Mouse (Mus musculus): ENCODE data around the gene Syngap1.
"Not testable (repeated sequence)": the region's sequence is repeated elsewhere in the genome, so short reads cannot be mapped to it uniquely, and the experiment has no call there.

The Syngap1 gene

DNA sequence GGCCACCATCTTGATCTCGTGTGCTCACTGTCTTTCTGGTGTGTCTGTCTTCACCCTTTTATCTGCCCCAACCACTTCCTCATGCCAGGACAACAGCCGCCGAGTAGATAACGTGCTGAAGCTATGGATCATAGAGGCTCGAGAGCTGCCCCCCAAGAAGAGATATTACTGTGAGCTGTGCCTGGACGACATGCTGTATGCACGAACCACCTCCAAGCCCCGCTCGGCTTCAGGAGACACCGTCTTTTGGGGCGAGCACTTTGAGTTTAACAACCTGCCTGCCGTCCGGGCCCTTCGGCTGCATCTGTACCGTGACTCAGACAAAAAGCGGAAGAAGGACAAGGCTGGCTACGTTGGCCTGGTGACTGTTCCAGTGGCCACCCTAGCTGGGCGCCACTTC, 15.8 kb downstream of the Syngap1 start:
- DNase-seq (ENCODE audit: low spot score), result no peak

- no peak for DNase-seq (ENCODE audit: low spot score)
Measured at GRCm38 (mm10) chr17:26957872-26958271, 16.8 kb downstream of the Syngap1 start.

DNA sequence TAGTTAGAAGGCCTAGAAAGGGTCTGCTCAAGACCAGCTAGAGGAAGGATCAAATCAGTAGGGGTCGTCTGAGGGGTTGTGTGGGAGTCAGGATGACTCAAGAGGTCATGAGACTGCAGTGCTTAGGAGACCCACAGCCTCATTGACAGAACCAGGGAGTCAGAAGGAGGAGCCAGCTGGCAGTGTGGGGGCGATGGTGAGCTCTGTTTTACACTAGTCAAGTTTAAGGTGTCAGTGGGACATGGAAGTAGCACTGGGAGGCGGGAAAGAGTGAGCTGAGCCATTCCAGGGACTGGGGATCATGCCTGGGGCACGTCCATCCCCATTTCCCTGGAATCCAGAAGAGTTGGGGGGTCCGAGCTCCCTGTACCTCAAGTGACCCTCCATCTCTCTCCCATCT, 17.8 kb downstream of the Syngap1 start:
- DNase-seq (ENCODE audit: low spot score), result no peak

GRCm38 (mm10) chr17:26959815-26960214, 18.8 kb downstream of the Syngap1 start:
- DNase-seq (ENCODE audit: low spot score), result no peak

GRCm38 (mm10) chr17:26961572-26962240, 20.7 kb downstream of the Syngap1 start:
- DNase-seq (ENCODE audit: low spot score), result no peak

GRCm38 (mm10) chr17:26966993-26967392, 25.9 kb downstream of the Syngap1 start:
- DNase-seq (ENCODE audit: low spot score), result no peak

GRCm38 (mm10) chr17:26967477-26967876, 26.4 kb downstream of the Syngap1 start:
- DNase-seq (ENCODE audit: low spot score), result no peak

- no peak for DNase-seq (ENCODE audit: low spot score)
Measured at GRCm38 (mm10) chr17:26968200-26968611, 27.2 kb downstream of the Syngap1 start.

DNA sequence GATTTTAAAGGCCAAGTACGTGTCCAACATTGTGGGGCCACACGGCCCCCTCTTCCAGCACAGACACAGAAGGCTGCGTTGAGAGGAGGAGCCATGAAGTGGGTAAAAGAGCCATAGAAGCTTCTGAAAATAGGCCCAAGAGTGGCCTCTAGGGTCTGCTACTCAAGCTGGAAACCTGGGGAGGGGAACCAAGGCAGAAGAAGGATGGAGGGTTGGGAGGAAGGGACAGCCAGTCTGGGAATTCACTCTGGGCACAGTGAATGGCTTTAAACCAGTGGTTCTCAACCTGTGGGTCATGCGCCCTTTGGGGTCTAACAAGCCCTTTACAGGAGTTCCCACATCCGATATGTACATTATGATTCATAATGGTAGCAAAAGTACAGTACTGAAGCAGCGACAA, 28.2 kb downstream of the Syngap1 start:
- no peak for DNase-seq (ENCODE audit: low spot score)

GRCm38 (mm10) chr17:26970221-26970620, 29.2 kb downstream of the Syngap1 start:
- DNase-seq (ENCODE audit: low spot score), result no peak

GRCm38 (mm10) chr17:26971247-26971905, 30.3 kb downstream of the Syngap1 start:
- DNase-seq (ENCODE audit: low spot score), result no peak

DNA sequence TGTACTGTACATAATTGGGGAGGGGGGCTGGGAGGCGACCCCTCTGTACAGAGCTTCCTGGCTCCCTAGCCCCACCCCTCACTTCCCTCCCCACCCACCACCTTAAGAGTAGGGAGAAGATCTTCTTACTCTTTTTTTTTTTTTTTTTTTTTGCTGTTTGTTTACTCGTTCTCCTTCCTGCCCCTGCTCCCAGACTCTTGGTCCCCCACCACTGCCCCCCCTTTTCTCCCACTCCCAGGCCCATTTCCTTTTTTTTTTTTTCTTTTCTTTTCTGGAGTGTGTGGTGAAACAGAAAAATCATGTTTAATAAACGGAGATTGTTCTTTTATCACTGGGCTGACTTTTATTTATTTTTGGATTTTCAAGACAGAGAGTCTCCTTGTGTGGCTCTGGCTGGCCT, 31.1 kb downstream of the Syngap1 start:
- no peak for DNase-seq (ENCODE audit: low spot score)

DNA sequence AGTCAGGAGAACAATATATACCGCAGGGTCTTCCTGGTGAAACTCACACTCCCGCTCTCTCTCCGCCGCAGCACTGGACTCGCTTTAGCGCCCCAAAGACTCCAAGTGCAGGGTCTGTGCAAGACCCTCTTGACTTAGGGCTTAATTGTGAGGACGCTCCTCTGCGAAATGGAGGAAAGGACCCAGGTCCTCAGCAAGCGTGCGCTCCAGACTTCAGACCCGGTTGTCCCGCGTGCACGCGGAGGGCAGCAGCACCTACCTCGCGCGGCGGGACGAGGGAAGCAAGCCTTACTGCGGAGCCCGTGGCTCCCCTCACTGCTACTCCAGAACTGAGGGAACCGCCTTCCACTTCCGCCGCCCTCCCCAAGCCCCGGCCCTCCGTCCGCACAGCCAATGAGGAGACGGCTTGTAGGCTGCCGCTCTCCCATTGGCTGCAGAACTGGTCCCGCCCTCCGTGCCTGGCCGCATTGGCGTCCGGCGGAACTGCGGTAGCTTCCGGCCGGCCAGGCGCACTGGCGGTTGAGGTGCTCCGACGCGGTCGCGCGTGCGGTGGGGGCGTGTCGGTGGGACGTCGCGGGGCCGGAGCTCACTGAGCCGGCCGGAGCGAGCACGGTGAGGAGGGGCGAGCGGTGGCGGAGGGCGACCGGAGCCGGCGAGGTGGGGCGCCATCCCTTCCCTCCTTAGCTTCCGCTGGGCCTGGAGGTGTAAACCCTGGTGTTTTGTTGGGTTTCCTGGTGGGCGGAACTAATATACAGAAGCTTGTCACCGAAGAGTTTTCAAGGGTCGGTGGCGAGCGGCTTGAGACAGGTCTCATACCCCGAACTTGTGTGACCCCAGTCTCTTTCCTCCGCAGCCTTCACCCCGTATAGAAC, 31.9 kb downstream of the Syngap1 start, which contains the start of gene Zbtb9:
Zbtb9 (plus strand) TSS at position 465 of the 872 bp plus-strand sequence.
- DNase-seq (ENCODE audit: low spot score), result peak; percentile 96

- DNase-seq (ENCODE audit: low spot score), result no peak
Measured at GRCm38 (mm10) chr17:26974547-26974946, 33.5 kb downstream of the Syngap1 start.

- no peak for DNase-seq (ENCODE audit: low spot score)
Measured at GRCm38 (mm10) chr17:26975415-26975814, 34.4 kb downstream of the Syngap1 start.

DNA sequence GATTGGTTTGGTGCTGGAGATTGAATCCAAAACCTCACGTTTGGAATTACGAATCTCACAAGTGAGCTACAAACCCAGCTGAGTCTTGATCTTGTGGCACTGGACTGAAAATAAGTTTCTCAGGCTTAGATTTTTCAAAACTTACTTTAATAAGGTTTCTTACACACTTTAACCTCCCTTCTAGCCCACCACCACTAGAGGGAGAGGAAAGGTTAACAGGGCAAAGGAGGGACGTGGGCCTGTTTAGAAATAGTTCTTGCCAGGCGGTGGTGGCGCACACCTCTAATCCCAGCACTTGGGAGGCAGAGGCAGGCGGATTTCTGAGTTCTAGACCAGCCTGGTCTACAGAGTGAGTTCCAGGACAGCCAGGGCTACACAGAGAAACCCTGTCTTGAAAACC, 36.3 kb downstream of the Syngap1 start:
- DNase-seq (ENCODE audit: low spot score), result not testable (repeated sequence)

GRCm38 (mm10) chr17:26979426-26979825, 38.4 kb downstream of the Syngap1 start:
- DNase-seq (ENCODE audit: low spot score), result no peak

- no peak for DNase-seq (ENCODE audit: low spot score)
Measured at GRCm38 (mm10) chr17:26981050-26981449, 40.0 kb downstream of the Syngap1 start.

GRCm38 (mm10) chr17:26983382-26983781, 42.3 kb downstream of the Syngap1 start:
- no peak for DNase-seq (ENCODE audit: low spot score)

DNA sequence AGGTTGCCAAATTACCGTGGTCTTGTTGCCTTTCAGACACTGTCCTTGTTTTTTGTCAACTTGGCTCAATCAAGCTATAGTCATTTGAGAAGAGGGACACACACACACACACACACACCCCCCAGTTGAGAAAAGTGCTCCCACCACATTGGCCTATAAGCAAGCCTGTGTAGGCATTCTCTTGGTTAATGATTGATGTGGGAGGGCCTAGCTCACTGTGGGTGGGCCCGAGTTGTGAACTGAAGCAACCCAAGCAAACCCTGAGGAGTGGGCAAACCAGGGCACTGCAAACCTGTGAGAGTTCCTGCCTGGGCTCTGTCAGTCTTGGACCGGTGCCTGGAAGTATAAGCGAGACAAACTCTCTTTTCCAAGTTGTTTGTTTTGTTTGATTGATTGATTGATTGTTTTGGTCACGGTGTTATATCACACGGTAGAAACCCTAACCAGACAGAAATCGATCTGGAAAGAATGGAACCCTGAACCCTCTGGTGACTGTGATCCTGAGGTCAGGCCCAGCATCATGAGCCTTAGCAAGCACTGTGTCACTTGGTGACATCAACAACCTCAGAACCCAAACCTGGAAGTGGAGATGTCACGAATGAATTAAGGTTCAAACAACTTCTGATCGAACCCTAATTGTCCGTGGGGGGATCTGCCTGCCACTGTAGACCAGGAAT, 44.6 kb downstream of the Syngap1 start:
- peak; percentile 17 for DNase-seq (ENCODE audit: low spot score)

GRCm38 (mm10) chr17:26990521-26990920, 49.5 kb downstream of the Syngap1 start:
- no peak for DNase-seq (ENCODE audit: low spot score)

DNA sequence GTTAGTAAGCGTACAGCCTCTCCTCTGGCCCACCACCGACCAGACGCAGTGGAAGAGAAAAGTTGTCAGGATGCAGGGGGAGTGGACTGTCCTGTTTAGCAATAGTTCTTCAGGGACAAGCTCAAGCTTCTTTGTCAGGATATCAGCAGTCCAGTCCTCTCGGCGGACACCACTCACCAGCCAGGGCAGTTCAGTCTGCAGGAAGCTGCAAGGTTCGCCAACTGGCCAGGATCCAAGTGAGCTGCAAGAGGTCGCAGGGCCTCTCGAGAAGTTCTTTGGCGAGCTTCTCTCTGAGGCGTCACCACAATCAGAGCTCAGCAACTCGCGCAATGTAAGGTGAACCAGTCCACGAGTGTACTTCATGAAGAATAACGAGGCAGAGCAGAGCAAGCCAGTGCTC, 53.4 kb downstream of the Syngap1 start:
- DNase-seq (ENCODE audit: low spot score), result no peak

Measured in yolk sac, embryonic 10.5 days (tissue).